Mouse (Mus musculus) midbrain, embryonic 12.5 days (tissue): ENCODE results near the gene Nfat5. TPM values are rescaled to one million over a fixed set of nuclear protein-coding genes. Genes with fewer than 3 reads are reported as not detected.

Source experiments
- polyA plus RNA-seq: library from polyadenylated mRNA; unstranded; fragments of >200 nt; fragmentation: Nextera tagmentation; extraction: Ambion mirVana; gene quantifications from 2 replicates; pipeline ENCODE4 v1.2.1, GENCODE M21; 2016

Nfat5 gene
- polyA plus RNA-seq, 1 experiment from 2014 or later, result 14.3 TPM

Other genes with a start within 250 kb of the Nfat5 start
- 35.8 and 42.5 TPM in 2 replicates for gene Pdf, start 244.9 kb upstream of the Nfat5 start, polyA plus RNA-seq
- 45.8 and 47.7 TPM in 2 replicates for gene Cog8, start 236.8 kb upstream of the Nfat5 start, polyA plus RNA-seq
- 87.2 and 93.1 TPM in 2 replicates for gene Nip7, start 236.6 kb upstream of the Nfat5 start, polyA plus RNA-seq
- gene Tmed6, start 227.8 kb upstream of the Nfat5 start, polyA plus RNA-seq, result not detected in 2 replicates
- 22.5 and 23.1 TPM in 2 replicates for gene Terf2, start 196.9 kb upstream of the Nfat5 start, polyA plus RNA-seq
- 155 and 156 TPM in 2 replicates for gene Cyb5b, start 142.8 kb upstream of the Nfat5 start, polyA plus RNA-seq
- 5.2 and 5.6 TPM in 2 replicates for gene Nqo1, start 109.7 kb downstream of the Nfat5 start, polyA plus RNA-seq
- gene Nob1, start 131.6 kb downstream of the Nfat5 start, polyA plus RNA-seq, result 72.8 and 80.7 TPM in 2 replicates
- gene Wwp2, start 142.9 kb downstream of the Nfat5 start, polyA plus RNA-seq, result 61.9 and 81.2 TPM in 2 replicates